In genomic region chr5:114658255-114658654, GRCm38 (mm10) we compare ENCODE assay signal across 8 mouse cellular contexts. TPM values are rescaled to one million over a fixed set of nuclear protein-coding genes. Genes with fewer than 3 reads are reported as not detected.
A peak's percentile ranks its signal among the peaks of the same experiment; 100 is the strongest.
DNase-seq lines count a peak whose midpoint lies in the region; ATAC-seq and TF ChIP-seq lines count a peak whose summit lies in the region.

Gene Trpv4 (minus strand): TSS chr5:114658421.

- H3K4me3 ChIP-seq in lung, postnatal 0 days (ENCODE audit: low read depth, low read length) = peak within 1 kb of the TSS; percentile 41
- peak within 1 kb of the TSS; percentile 58 for H3K4me3 ChIP-seq in forebrain, embryonic 10.5 days
- peak within 1 kb of the TSS; percentile 40 for H3K4me3 ChIP-seq in hindbrain, postnatal 0 days (ENCODE audit: low read length)
- H3K4me3 ChIP-seq in midbrain, embryonic 10.5 days = peak within 1 kb of the TSS; percentile 57

- H3K4me1 ChIP-seq in lung, postnatal 0 days (ENCODE audit: insufficient read depth, low read depth, low read length) = no peaks in the 10 kb centered on the region
- peaks cover 14% of the 10 kb centered on the region for H3K4me1 ChIP-seq in forebrain, embryonic 10.5 days
- H3K4me1 ChIP-seq in hindbrain, postnatal 0 days (ENCODE audit: insufficient read depth, low read length) = peaks cover 8% of the 10 kb centered on the region; the same call in 1 of the 2 replicates
- H3K4me1 ChIP-seq in midbrain, embryonic 10.5 days = peaks cover 13% of the 10 kb centered on the region

- no peak for TF ChIP-seq EP300 in lung, postnatal 0 days (IDR thresholded peaks at IDR 0.05)

- H3K27ac ChIP-seq in lung, postnatal 0 days (ENCODE audit: low read length) = no peak within 1 kb of the TSS
- peak within 1 kb of the TSS; percentile 62; the same call in 1 of the 2 replicates for H3K27ac ChIP-seq in forebrain, embryonic 10.5 days
- H3K27ac ChIP-seq in hindbrain, postnatal 0 days = no peak within 1 kb of the TSS
- no peak within 1 kb of the TSS; the same call in 1 of the 2 replicates for H3K27ac ChIP-seq in midbrain, embryonic 10.5 days (replicated peaks)

- no peaks in the 10 kb centered on the region for H3K36me3 ChIP-seq in lung, postnatal 0 days (ENCODE audit: insufficient read depth, low read length)
- no peaks in the 10 kb centered on the region for H3K36me3 ChIP-seq in forebrain, embryonic 10.5 days (replicated peaks)
- H3K36me3 ChIP-seq in hindbrain, postnatal 0 days (ENCODE audit: insufficient read depth, low read length) = no peaks in the 10 kb centered on the region
- H3K36me3 ChIP-seq in midbrain, embryonic 10.5 days = no peaks in the 10 kb centered on the region

- TF ChIP-seq CTCF in lung, postnatal 0 days (IDR thresholded peaks at IDR 0.05) = no peak
- no peak for TF ChIP-seq CTCF in hindbrain, postnatal 0 days (IDR thresholded peaks at IDR 0.05; ENCODE audit: low read depth)

- peak; percentile 59 for ATAC-seq in lung, postnatal 0 days
- 0 out of 2 replicates have a peak, but pooled peaks have one; percentile 8 for ATAC-seq in hindbrain, postnatal 0 days
- ATAC-seq in activated CD4-positive, CD25-positive, alpha-beta regulatory T cell, adult 4 months = no peak

- 1% methylated on average over 25 of the region's 47 CpGs for WGBS in lung, postnatal 0 days
- WGBS in forebrain, embryonic 10.5 days = under 1% methylated on average over 46 of the region's 47 CpGs
- WGBS in hindbrain, postnatal 0 days = 2% methylated on average over 35 of the region's 47 CpGs
- WGBS in midbrain, embryonic 10.5 days = 2% methylated on average over 47 of the region's 47 CpGs

- H3K27me3 ChIP-seq in lung, postnatal 0 days (replicated peaks; ENCODE audit: insufficient read depth, low read length) = 0 out of 2 replicates have a peak, but pooled peaks cover 10% of the 10 kb centered on the region
- H3K27me3 ChIP-seq in forebrain, embryonic 10.5 days (ENCODE audit: poor library complexity, severe bottlenecking) = peaks cover 78% of the 10 kb centered on the region
- H3K27me3 ChIP-seq in hindbrain, postnatal 0 days (ENCODE audit: insufficient read depth, low read length) = peaks cover 14% of the 10 kb centered on the region; the same call in 1 of the 2 replicates
- H3K27me3 ChIP-seq in midbrain, embryonic 10.5 days (ENCODE audit: low read depth, poor library complexity, severe bottlenecking) = peaks cover 70% of the 10 kb centered on the region

- peak; percentile 41 for DNase-seq in lung, postnatal 0 days (ENCODE audit: low spot score)
- DNase-seq in lung, postnatal 36 days = no peak
- no peak for DNase-seq in forebrain, embryonic 10.5 days (ENCODE audit: extremely low spot score, low spot score)
- no peak for DNase-seq in hindbrain, postnatal 0 days (ENCODE audit: low spot score)
- DNase-seq in midbrain, embryonic 10.5 days (ENCODE audit: low spot score) = no peak
- no peak for DNase-seq in spleen, postnatal 14 days (ENCODE audit: low spot score in 2 of 2)
- DNase-seq in frontal cortex, postnatal 10 days (ENCODE audit: low spot score in 2 of 2) = no peak

- H3K9me3 ChIP-seq in lung, postnatal 0 days (ENCODE audit: low read length) = no peaks in the 10 kb centered on the region
- no peaks in the 10 kb centered on the region for H3K9me3 ChIP-seq in forebrain, embryonic 10.5 days
- no peaks in the 10 kb centered on the region for H3K9me3 ChIP-seq in hindbrain, postnatal 0 days (ENCODE audit: low read length)
- no peaks in the 10 kb centered on the region for H3K9me3 ChIP-seq in midbrain, embryonic 10.5 days (replicated peaks)

- peak within 1 kb of the TSS; percentile 62 for H3K4me2 ChIP-seq in lung, postnatal 0 days (replicated peaks; ENCODE audit: low read depth, low read length)
- H3K4me2 ChIP-seq in hindbrain, postnatal 0 days (ENCODE audit: low read depth, low read length) = peak within 1 kb of the TSS; percentile 81

- 0 out of 2 replicates have a peak within 1 kb of the TSS, but pooled peaks have one; percentile 19 for H3K9ac ChIP-seq in lung, postnatal 0 days (replicated peaks; ENCODE audit: low read depth)
- peak within 1 kb of the TSS; percentile 41; the same call in 1 of the 2 replicates for H3K9ac ChIP-seq in hindbrain, postnatal 0 days (replicated peaks; ENCODE audit: low read length)

RNA-seq across cellular contexts. Expression of gene Trpv4, which starts in this region (rescaled TPM):
- 2.2 and 3.4 TPM in 2 replicates for polyA plus RNA-seq in lung, postnatal 0 days (2015; fragmentation: Nextera tagmentation; extraction: Ambion mirVana)
- 0.17 and 0.31 TPM in 2 replicates for polyA plus RNA-seq in forebrain, embryonic 10.5 days (2016; fragmentation: Nextera tagmentation; extraction: Ambion mirVana)
- total RNA-seq in hindbrain, postnatal 0 days (2014; rRNA removed) = 2.7 TPM in 2 replicates
- 3.0 and 3.4 TPM in 2 replicates for polyA plus RNA-seq in hindbrain, postnatal 0 days (2015; fragmentation: Nextera tagmentation; extraction: Ambion mirVana)
- polyA plus RNA-seq in midbrain, embryonic 10.5 days (2016; fragmentation: Nextera tagmentation; extraction: Ambion mirVana) = 0.12 and 0.27 TPM in 2 replicates
- polyA plus RNA-seq in activated CD4-positive, CD25-positive, alpha-beta regulatory T cell, adult 4 months (2017; shearing (Covaris generic)) = under 1 TPM; 0.24 to 0.25 TPM
